Mouse (Mus musculus): ENCODE measurements around the gene Slx1b. TPM values are rescaled to one million over a fixed set of nuclear protein-coding genes. Genes with fewer than 3 reads are reported as not detected.
A peak's percentile ranks its signal among the peaks of the same experiment; 100 is the strongest.

Slx1b gene
- polyA plus RNA-seq, 1 experiment from 2014 or later, result 4.8 TPM

DNA sequence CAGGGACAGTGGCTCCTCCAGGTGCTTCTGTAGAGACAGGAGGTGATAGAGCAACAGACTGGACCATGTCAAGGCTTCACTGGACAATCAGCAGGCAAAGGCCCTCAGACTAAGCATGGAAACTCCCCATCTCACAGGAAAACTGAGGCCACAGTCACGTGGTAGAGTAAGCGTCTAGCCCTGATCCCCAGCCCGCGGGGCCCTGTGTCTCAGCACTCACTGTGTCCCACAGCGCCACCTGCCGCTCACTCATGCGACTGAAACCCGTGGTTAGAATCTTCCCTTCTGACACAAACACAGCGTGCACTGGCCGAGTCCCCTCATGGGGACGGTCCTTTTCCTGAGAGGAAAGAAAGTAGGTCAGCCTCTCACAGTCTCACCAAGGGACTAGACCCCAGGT, 5.5 kb upstream of the Slx1b start:
- H3K4me2 ChIP-seq (replicated peaks; ENCODE audit: low read depth), result peak overlapping the region; percentile 44; the same call in 1 of the 2 replicates
- no peak overlapping the region for H3K9ac ChIP-seq (ENCODE audit: low read depth, low read length)
- no peaks in the 10 kb centered on the region for H3K9me3 ChIP-seq (ENCODE audit: control insufficient read depth)
- ATAC-seq, result peak; percentile 40
- TF ChIP-seq CTCF (IDR thresholded peaks at IDR 0.05; ENCODE audit: low read depth), result peak; percentile 94
- peaks cover 13% of the 10 kb centered on the region; the same call in 1 of the 2 replicates for H3K27me3 ChIP-seq (replicated peaks; ENCODE audit: control insufficient read depth, insufficient read depth, low read length)
- peaks cover 8% of the 10 kb centered on the region; the same call in 1 of the 2 replicates for H3K36me3 ChIP-seq (ENCODE audit: control insufficient read depth, insufficient read depth)
- H3K4me1 ChIP-seq (replicated peaks; ENCODE audit: control insufficient read depth, insufficient read depth, low read length), result peaks cover 8% of the 10 kb centered on the region; the same call in 1 of the 2 replicates
- under 1% methylated on average over 11 of the region's 11 CpGs for WGBS
- H3K4me3 ChIP-seq (ENCODE audit: low read depth, low read length), result no peak overlapping the region
- no peak overlapping the region for H3K27ac ChIP-seq (ENCODE audit: low read depth, low read length)

- WGBS, result 82% methylated on average over 25 of the region's 25 CpGs
- H3K27ac ChIP-seq (ENCODE audit: low read depth, low read length), result no peak overlapping the region; the same call in 1 of the 2 replicates
- peaks cover 13% of the 10 kb centered on the region; the same call in 1 of the 2 replicates for H3K27me3 ChIP-seq (replicated peaks; ENCODE audit: control insufficient read depth, insufficient read depth, low read length)
- no peaks in the 10 kb centered on the region for H3K9me3 ChIP-seq (ENCODE audit: control insufficient read depth)
- H3K36me3 ChIP-seq (ENCODE audit: control insufficient read depth, insufficient read depth), result peaks cover 8% of the 10 kb centered on the region; the same call in 1 of the 2 replicates
- H3K4me2 ChIP-seq (replicated peaks; ENCODE audit: low read depth), result no peak overlapping the region
- no peak overlapping the region for H3K9ac ChIP-seq (ENCODE audit: low read depth, low read length)
- no peak for ATAC-seq
- peaks cover 8% of the 10 kb centered on the region; the same call in 1 of the 2 replicates for H3K4me1 ChIP-seq (replicated peaks; ENCODE audit: control insufficient read depth, insufficient read depth, low read length)
- no peak for TF ChIP-seq CTCF (IDR thresholded peaks at IDR 0.05; ENCODE audit: low read depth)
- no peak overlapping the region for H3K4me3 ChIP-seq (ENCODE audit: low read depth, low read length)
Observed at GRCm38 (mm10) chr7:126700063-126701015, 4.8 kb upstream of the Slx1b start.

DNA sequence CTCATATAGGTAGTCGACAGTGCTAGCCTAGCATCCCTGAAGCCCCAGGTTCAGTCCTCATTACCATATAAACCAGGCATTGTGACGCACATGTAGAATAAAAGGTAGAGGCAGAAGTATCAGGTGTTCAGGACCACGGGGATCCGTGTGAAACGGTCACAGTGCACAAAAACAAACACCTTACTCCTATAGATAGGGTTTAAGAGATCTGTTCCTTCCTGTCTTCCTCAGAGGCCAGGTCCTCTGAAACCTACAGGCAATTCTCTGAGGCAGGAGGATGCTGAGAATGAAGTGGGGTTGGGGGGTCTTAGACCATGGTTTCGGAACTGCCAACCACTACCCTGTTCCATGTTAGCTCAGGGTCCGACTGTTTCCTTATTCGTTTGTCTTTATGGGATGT, 2.3 kb upstream of the Slx1b start:
- Histone ChIP-seq H3K4me3 (ENCODE audit: low read depth, low read length) (no peak overlapping the region), H3K4me2 (replicated peaks; ENCODE audit: low read depth) (no peak overlapping the region), H3K9me3 (ENCODE audit: control insufficient read depth) (no peaks in the 10 kb centered on the region), H3K9ac (ENCODE audit: low read depth, low read length) (no peak overlapping the region), H3K36me3 (ENCODE audit: control insufficient read depth, insufficient read depth) (peaks cover 8% of the 10 kb centered on the region; the same call in 1 of the 2 replicates), H3K27me3 (replicated peaks; ENCODE audit: control insufficient read depth, insufficient read depth, low read length) (no peaks in the 10 kb centered on the region), H3K4me1 (replicated peaks; ENCODE audit: control insufficient read depth, insufficient read depth, low read length) (peaks cover 8% of the 10 kb centered on the region; the same call in 1 of the 2 replicates), H3K27ac (ENCODE audit: low read depth, low read length) (no peak overlapping the region)
- WGBS, result 91% methylated on average over 8 of the region's 8 CpGs
- TF ChIP-seq CTCF (IDR thresholded peaks at IDR 0.05; ENCODE audit: low read depth), result no peak
- ATAC-seq, result no peak

DNA sequence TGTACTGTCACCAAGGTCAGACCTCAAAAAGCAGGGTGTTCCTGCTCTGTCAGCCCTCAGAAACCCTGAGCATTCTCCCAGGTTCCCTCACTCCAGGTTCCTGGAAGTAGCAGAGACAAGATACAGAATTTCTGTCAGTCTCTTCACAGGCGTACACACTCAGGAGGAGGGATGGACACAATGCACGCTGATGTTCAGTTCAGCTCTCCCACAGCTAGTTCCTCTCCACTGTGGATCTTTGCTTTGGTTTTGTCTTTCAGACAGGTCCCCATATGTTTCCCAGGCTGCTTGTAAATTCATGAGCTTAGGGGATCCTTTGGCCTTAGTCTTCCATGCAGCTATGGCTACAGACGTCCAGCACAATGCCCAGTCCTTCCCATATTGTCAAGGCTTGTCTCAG, 1.3 kb upstream of the Slx1b start:
- H3K9ac ChIP-seq (ENCODE audit: low read depth, low read length), result no peak overlapping the region

GRCm38 (mm10) chr7:126696303-126696702, 719 bp upstream of the Slx1b start:
- WGBS, result 2% methylated on average over 17 of the region's 17 CpGs
- TF ChIP-seq CTCF (IDR thresholded peaks at IDR 0.05; ENCODE audit: low read depth), result no peak
- Histone ChIP-seq H3K36me3 (ENCODE audit: control insufficient read depth, insufficient read depth) (peaks cover 21% of the 10 kb centered on the region), H3K4me2 (replicated peaks; ENCODE audit: low read depth) (peak overlapping the region; percentile 92), H3K27ac (ENCODE audit: low read depth, low read length) (no peak overlapping the region), H3K27me3 (replicated peaks; ENCODE audit: control insufficient read depth, insufficient read depth, low read length) (no peaks in the 10 kb centered on the region), H3K4me3 (ENCODE audit: low read depth, low read length) (peak overlapping the region; percentile 88), H3K9ac (ENCODE audit: low read depth, low read length) (peak overlapping the region; percentile 51), H3K9me3 (ENCODE audit: control insufficient read depth) (no peaks in the 10 kb centered on the region), H3K4me1 (replicated peaks; ENCODE audit: control insufficient read depth, insufficient read depth, low read length) (peaks cover 8% of the 10 kb centered on the region; the same call in 1 of the 2 replicates)
- ATAC-seq, result 0 out of 2 replicates have a peak, but pooled peaks have one; percentile 1

More for the DNA sequence above, 1.3 kb upstream of the Slx1b start:
- Histone ChIP-seq H3K9me3 (ENCODE audit: control insufficient read depth) (no peaks in the 10 kb centered on the region), H3K4me1 (replicated peaks; ENCODE audit: control insufficient read depth, insufficient read depth, low read length) (peaks cover 8% of the 10 kb centered on the region; the same call in 1 of the 2 replicates), H3K4me3 (ENCODE audit: low read depth, low read length) (peak overlapping the region; percentile 88; the same call in 1 of the 2 replicates), H3K27me3 (replicated peaks; ENCODE audit: control insufficient read depth, insufficient read depth, low read length) (no peaks in the 10 kb centered on the region), H3K36me3 (ENCODE audit: control insufficient read depth, insufficient read depth) (peaks cover 15% of the 10 kb centered on the region), H3K27ac (ENCODE audit: low read depth, low read length) (no peak overlapping the region), H3K4me2 (replicated peaks; ENCODE audit: low read depth) (peak overlapping the region; percentile 92)
- ATAC-seq, result no peak
- 73% methylated on average over 3 of the region's 3 CpGs for WGBS
- TF ChIP-seq CTCF (IDR thresholded peaks at IDR 0.05; ENCODE audit: low read depth), result no peak

DNA sequence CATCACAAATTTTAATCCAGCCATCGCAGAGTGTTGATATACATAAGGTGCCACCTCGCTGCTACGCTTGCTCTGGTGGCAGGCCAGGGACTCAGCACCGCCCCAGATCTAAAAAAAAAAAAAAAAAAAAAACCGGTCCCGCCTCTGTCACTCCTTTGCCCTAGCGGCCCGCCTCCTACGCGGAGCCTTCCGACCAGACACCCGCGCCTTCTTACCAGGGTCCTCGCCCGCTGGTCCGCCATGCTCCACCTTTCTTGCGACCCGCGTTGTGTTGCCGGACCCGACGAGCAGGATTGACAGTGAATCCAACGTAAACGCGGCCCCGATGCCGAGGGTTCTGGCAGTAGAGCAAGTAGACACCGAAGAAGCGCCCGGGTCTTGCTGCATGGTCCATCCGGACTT, 373 bp downstream of the Slx1b start, which contains the start of gene Bola2:
Gene Bola2 (plus strand): TSS at position 192 of the 402 bp plus-strand sequence.
- peak within 1 kb of the TSS; percentile 77 for H3K9ac ChIP-seq (ENCODE audit: low read depth, low read length)
- peak within 1 kb of the TSS; percentile 88 for H3K4me3 ChIP-seq (ENCODE audit: low read depth, low read length)
- H3K27ac ChIP-seq (ENCODE audit: low read depth, low read length), result peak within 1 kb of the TSS; percentile 84
- peaks cover 8% of the 10 kb centered on the region; the same call in 1 of the 2 replicates for H3K4me1 ChIP-seq (replicated peaks; ENCODE audit: control insufficient read depth, insufficient read depth, low read length)
- TF ChIP-seq CTCF (IDR thresholded peaks at IDR 0.05; ENCODE audit: low read depth), result no peak
- H3K27me3 ChIP-seq (replicated peaks; ENCODE audit: control insufficient read depth, insufficient read depth, low read length), result no peaks in the 10 kb centered on the region
- ATAC-seq, result peak; percentile 77
- under 1% methylated on average over 31 of the region's 31 CpGs for WGBS
- H3K9me3 ChIP-seq (ENCODE audit: control insufficient read depth), result no peaks in the 10 kb centered on the region
- peak within 1 kb of the TSS; percentile 92 for H3K4me2 ChIP-seq (replicated peaks; ENCODE audit: low read depth)
- peaks cover 28% of the 10 kb centered on the region for H3K36me3 ChIP-seq (ENCODE audit: control insufficient read depth, insufficient read depth)
